Mouse (Mus musculus): Measurements from ENCODE around the gene Cep128.
"Not testable (repeated sequence)": the region's sequence is repeated elsewhere in the genome, so short reads cannot be mapped to it uniquely, and the experiment has no call there.

Cep128 gene

DNA sequence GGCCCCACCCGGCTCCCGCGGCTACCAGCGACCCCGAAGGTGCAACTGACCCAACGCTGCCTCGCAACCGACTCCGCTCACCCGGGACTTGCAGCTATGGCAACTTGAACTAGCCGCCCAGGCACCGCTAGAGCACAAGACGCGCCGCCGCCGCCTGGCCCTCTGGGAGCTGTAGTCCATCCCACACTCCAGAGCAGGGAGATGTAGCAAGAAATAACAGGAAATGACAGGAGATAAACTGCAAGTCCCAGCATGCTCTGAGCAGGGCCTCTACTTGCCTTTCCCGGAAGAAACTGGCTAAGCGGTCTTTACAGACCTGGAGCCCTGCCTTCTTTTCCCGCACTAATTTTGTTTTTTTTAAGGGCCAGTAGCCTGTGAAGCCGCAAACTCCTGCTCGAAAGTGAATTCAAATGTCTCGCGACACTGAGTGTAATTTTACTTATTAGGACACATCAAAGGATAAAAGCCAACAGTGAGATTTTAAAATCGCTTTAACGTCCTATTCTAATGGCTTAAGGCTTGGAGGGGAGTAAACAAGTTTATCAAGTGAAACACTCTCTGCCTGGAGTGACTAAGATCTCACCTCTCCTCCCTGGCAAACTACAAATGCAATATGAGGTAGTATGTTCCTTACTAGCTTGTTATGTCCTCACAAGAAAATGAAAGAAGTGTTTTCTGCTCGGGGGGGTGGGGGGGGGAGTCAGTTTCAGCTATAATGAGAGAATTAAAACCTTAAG, at the start of gene Cep128, which contains the start of gene Tshr:
Gene Cep128, minus strand, starts transcription at position 129 of the 737 bp plus-strand sequence.
Gene Tshr, plus strand, starts transcription at position 283 of the 737 bp plus-strand sequence.
- DNase-seq = peak; percentile 94 to 95

- no peak for DNase-seq
These were observed 42.9 kb upstream of the Cep128 start for GRCm38 (mm10) chr12:91427129-91427528.

- DNase-seq = no peak
These were observed 42.3 kb upstream of the Cep128 start for GRCm38 (mm10) chr12:91426499-91426898.

DNA sequence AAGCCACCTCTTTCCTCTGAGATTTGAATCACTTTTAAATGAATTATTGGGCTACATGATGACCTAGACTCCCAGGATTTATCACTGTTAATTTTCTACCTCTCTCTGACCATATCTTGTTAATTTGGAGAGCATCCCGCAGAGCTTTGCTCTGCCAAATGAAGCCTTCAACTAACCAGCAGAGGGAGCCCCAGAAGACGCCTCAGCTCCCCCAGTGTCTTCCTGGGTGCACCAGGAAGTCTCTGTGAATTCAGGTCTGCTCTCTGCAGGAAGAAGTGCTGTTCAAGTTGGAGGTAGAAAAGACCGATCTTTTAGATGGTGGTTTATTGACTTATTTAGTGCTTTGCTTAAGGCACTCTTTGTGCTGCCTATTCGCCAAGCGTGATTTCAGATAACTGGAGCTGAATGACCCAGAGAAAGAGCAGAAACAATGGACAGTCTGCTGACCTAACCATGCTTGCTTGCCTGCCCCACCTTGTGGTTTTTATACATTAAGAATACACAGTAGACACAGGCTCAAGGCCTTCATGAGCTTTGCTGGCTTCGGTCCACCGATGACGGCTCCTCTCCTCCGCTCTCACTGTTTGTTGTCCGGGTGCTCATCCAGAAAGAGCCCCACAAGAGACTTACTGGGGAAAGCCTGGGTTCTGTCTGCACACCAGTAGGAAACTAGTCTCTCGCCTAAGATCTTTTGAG, 39.1 kb upstream of the Cep128 start:
- DNase-seq = peak in 1 of 2 experiments; percentile 30

- no peak for DNase-seq
These were observed 37.1 kb upstream of the Cep128 start for GRCm38 (mm10) chr12:91421272-91421671.

DNA sequence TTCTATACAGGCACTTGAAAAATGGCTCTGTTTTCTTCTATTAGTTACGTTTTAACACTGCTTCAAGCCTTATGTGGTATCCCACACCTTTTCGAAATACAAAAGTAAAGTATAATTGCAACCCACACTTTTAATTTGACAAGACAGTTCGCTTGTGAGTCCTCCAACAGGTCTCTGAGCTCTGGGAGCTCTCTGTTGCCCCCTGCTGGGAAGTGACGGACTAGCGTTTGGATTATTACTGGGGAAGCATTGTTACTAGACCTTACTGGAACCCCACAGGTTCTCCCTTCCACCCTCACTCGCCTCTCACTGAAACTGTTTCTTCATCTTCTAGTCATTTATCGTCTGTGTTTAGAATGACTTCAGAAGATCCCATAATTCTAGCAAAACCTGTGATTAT, 34.6 kb upstream of the Cep128 start:
- peak; percentile 38 to 83 for DNase-seq

GRCm38 (mm10) chr12:91416828-91417227, 32.6 kb upstream of the Cep128 start:
- DNase-seq = peak in 1 of 2 experiments; percentile 20

- no peak for DNase-seq
These were observed 30.9 kb upstream of the Cep128 start for GRCm38 (mm10) chr12:91415112-91415511.

DNA sequence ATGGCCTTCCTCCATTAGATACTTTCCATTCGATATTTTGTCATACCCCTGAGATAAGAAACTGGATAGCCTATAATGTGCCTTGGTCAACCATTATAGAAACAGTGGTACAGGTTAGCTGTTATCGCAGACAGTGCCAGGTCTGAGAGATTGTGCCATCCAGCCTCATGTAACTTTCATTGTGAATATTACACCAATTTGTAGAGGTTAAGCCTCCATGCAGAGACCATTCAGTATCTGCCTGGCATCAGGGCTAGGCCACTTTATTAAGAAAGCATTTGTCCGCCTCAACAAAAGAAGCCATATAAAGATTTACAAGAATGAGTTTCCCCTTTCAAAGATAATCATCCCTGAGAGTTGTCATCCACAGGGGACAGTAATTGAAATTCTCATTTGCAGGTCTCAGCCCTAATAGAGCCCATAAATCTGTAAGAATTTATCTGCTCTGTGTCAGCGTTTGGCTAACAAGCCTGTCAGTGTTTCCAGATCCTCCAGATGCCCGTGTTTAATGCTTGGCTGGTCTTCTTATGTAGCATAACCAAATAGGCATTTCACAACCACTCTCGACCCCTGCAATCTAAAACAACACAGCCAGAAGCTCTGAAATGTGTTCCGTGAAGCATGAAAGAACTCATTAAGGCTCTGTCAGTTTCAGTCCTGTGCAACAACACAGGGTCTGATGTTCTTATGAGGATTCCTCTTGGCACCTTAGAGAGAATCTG, 28.4 kb upstream of the Cep128 start:
- peak in 1 of 2 experiments; percentile 25 for DNase-seq

DNA sequence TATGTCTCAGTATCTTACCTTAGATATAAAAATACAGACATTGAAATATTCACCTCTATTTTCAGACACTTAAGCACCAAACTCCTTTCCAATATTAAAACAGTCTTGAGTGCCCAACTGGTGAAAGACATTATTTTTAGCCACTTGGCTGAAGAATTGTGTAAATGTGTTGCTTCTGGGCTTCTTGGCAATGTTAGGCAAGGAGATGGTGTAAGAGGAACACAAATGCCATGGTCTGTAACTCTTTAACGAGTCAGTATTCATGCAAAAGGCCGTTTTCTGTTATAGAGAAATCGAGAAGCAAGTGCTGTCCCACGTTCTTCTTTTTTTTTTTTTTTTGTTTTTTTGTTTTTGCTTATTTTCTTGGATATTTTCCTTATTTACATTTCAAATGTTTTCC, 26.1 kb upstream of the Cep128 start:
- DNase-seq = no peak

DNA sequence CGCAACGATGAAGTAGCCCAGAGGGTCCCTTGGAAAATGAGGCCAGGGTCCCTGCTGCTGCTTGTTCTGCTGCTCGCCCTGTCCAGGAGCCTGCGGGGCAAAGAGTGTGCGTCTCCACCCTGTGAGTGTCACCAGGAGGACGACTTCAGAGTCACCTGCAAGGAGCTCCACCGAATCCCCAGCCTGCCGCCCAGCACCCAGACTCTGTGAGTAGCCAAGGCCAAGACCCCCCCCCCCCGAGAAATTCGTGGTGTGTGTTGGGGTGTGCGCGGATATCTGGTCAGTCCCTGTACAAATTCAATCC, 16.8 kb upstream of the Cep128 start:
- no peak for DNase-seq

GRCm38 (mm10) chr12:91400232-91401048, 16.2 kb upstream of the Cep128 start:
- DNase-seq = peak; percentile 51 to 77

GRCm38 (mm10) chr12:91383516-91384264, 519 bp downstream of the Cep128 start:
- DNase-seq = peak in 1 of 2 experiments; percentile 8

- DNase-seq = no peak
These were observed 15.0 kb downstream of the Cep128 start for GRCm38 (mm10) chr12:91369173-91369572.

- DNase-seq = no peak
These were observed 30.4 kb downstream of the Cep128 start for GRCm38 (mm10) chr12:91353783-91354182.

DNA sequence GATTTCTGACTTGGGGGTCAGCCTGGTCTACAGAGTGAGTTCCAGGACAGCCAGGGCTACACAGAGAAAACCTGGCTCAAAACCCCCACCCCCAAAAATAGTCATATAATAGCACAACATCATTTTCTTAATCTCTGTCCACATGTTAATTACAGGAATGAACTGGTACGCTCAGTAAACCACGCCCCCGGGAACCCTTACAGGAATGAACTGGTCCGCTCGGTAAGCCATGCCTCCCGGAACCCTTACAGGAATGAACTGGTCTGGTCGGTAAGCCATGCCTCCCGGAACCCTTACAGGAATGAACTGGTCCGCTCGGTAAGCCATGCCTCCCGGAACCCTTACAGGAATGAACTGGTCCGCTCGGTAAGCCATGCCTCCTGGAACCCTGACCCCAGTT, 45.6 kb downstream of the Cep128 start:
- not testable (repeated sequence) for DNase-seq

GRCm38 (mm10) chr12:91327527-91327926, 56.7 kb downstream of the Cep128 start:
- DNase-seq = no peak

DNA sequence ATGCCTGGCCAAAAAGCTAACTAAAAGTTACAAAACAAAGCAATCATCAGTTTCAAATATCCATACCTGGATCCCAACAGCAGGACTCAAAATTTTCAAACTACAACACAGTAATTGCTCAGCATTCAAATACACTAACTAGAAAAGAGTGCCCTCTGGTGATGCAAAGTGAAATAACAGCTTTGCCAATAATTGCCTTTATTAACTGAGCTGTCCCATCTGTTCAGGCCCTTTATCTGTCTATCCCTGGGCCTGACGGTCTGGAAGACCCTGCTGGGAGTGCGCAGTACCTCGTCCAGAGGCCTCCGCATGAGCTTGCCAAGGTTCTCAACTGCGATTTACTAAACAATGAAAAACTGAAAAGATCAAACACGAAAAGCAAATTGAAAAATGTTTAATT, 58.1 kb downstream of the Cep128 start:
- no peak for DNase-seq

DNA sequence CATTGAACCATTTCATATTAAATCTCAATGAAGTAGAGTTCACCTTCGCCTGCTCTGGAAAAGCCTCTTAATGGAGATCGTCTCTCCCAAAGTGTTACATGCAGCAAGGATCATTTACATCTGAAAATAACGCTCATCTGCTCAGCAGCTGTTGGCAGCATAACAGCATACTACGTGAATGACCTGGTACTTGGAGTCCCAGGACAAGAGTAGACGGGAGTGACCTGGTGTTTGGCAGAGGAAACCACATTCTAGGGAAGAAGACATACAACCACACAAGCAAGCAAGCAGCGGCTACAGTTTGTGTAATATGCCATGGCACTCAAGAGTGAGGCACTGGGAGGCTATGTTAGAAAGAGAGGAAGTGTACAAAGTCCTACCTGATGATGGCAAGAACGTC, 69.2 kb downstream of the Cep128 start:
- no peak for DNase-seq

- peak in 1 of 2 experiments; percentile 5 for DNase-seq
These were observed 70.1 kb downstream of the Cep128 start for GRCm38 (mm10) chr12:91313974-91314587.

GRCm38 (mm10) chr12:91312591-91312990, 71.6 kb downstream of the Cep128 start:
- no peak for DNase-seq

DNA sequence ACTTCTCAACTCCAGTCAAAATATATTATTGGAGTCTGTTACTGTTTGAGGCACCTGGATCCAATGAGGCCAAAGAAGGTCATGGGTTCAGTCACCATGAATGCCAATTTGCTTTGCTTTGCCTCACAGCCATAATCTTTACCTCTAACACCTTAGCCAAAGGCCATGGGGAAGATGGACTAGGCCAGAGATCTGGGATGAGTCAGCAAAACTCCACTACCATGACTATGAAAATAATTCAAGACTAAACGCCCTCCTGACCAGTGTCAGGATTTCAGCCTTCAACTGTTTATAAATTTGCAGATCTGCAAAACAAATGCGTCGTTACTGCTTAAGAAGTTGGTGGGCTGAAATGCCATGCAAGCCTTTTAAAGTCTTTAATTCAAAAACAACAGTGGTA, 76.5 kb downstream of the Cep128 start:
- DNase-seq = no peak

Measured in kidney, adult 8-10 months (tissue).